Mouse (Mus musculus) intestine, embryonic 14.5 days (tissue): Measurements from ENCODE around the gene Tomm34. TPM values are rescaled to one million over a fixed set of nuclear protein-coding genes. Genes with fewer than 3 reads are reported as not detected.

Experiments
- polyA plus RNA-seq: library from polyadenylated mRNA; unstranded; fragments of >200 nt; fragmentation: Nextera tagmentation; extraction: Ambion mirVana; gene quantifications from 2 replicates; pipeline ENCODE4 v1.2.1, GENCODE M21; 2014

Tomm34 gene
- polyA plus RNA-seq, 1 experiment from 2014 or later, result 65.9 TPM

Other genes starting within 250 kb of the Tomm34 start
- not detected in 2 replicates for gene Kcnk15, start 217.5 kb downstream of the Tomm34 start, polyA plus RNA-seq
- 0.22 and 0.30 TPM in 2 replicates for gene Rims4, start 152.5 kb downstream of the Tomm34 start, polyA plus RNA-seq
- gene Ywhab, start 76.2 kb downstream of the Tomm34 start, polyA plus RNA-seq, result 286 and 289 TPM in 2 replicates
- 0.73 and 1.5 TPM in 2 replicates for gene Pabpc1l, start 45.7 kb downstream of the Tomm34 start, polyA plus RNA-seq
- 27.8 and 29.1 TPM in 2 replicates for gene Stk4, start 847 bp downstream of the Tomm34 start, polyA plus RNA-seq
- gene Kcns1, start 99.9 kb upstream of the Tomm34 start, polyA plus RNA-seq, result 0.12 and 0.43 TPM in 2 replicates
- not detected in 2 replicates for gene Wfdc5, start 111.6 kb upstream of the Tomm34 start, polyA plus RNA-seq
- not detected in 2 replicates for gene Wfdc12, start 119.4 kb upstream of the Tomm34 start, polyA plus RNA-seq
- gene Wfdc15a, start 129.0 kb upstream of the Tomm34 start, polyA plus RNA-seq, result not detected in 2 replicates
- 18.9 and 31.3 TPM in 2 replicates for gene Wfdc15b, start 150.5 kb upstream of the Tomm34 start, polyA plus RNA-seq
- gene Svs2, start 167.3 kb upstream of the Tomm34 start, polyA plus RNA-seq, result not detected in 2 replicates
- not detected in 2 replicates for gene Svs3b, start 185.5 kb upstream of the Tomm34 start, polyA plus RNA-seq
- gene Svs4, start 207.3 kb upstream of the Tomm34 start, polyA plus RNA-seq, result not detected in 2 replicates
- not detected in 2 replicates for gene Svs3a, start 218.1 kb upstream of the Tomm34 start, polyA plus RNA-seq
- not detected in 2 replicates for gene Svs6, start 245.6 kb upstream of the Tomm34 start, polyA plus RNA-seq